Mouse (Mus musculus): ENCODE results near the gene Mtnr1a.

GRCm38 (mm10) chr8:45064197-45064869 is 4.6 kb upstream of the Mtnr1a start:
- TF ChIP-seq POLR2A (IDR thresholded peaks at IDR 0.05; ENCODE audit: insufficient read length, low read depth) (no peak), MAX (IDR thresholded peaks at IDR 0.05; ENCODE audit: low read depth) (no peak), POLR2AphosphoS2 (IDR thresholded peaks at IDR 0.05; ENCODE audit: insufficient read length, low read depth) (no peak), USF1 (IDR thresholded peaks at IDR 0.05; ENCODE audit: low read depth) (no peak), MYOG (IDR thresholded peaks at IDR 0.05; ENCODE audit: control insufficient read depth in 1 of 3, insufficient read depth in 1 of 3, insufficient read length in 2 of 3, low read depth in 2 of 3) (no peak), E2F4 (IDR thresholded peaks at IDR 0.05; ENCODE audit: insufficient read depth) (no peak), TCF12 (IDR thresholded peaks at IDR 0.05; ENCODE audit: insufficient read depth, poor library complexity, severe bottlenecking) (no peak), MYOD1 (IDR thresholded peaks at IDR 0.05; ENCODE audit: control insufficient read depth in 1 of 3, insufficient read length in 2 of 3, low read depth in 2 of 3) (no peak), CEBPB (IDR thresholded peaks at IDR 0.05; ENCODE audit: insufficient read depth, poor library complexity, severe bottlenecking) (no peak)

Measured in myocyte (in vitro differentiated cells).